Mouse (Mus musculus): ENCODE measurements around the gene Rbms3.

GRCm38 (mm10) chr9:116857861-116858595, 771.7 kb downstream of the Rbms3 start:
- no peak for TF ChIP-seq ZC3H11A (IDR thresholded peaks at IDR 0.05; ENCODE audit: borderline replicate concordance, low read depth, low read length)
- no peak for TF ChIP-seq MAFK (IDR thresholded peaks at IDR 0.05; ENCODE audit: insufficient read depth, low read depth, low read length)
- TF ChIP-seq HCFC1 (IDR thresholded peaks at IDR 0.05; ENCODE audit: borderline replicate concordance, insufficient read depth, low read length) = no peak
- TF ChIP-seq ZNF384 (IDR thresholded peaks at IDR 0.05; ENCODE audit: low read depth, low read length) = no peak
- no peak for TF ChIP-seq CHD2 (IDR thresholded peaks at IDR 0.05; ENCODE audit: low read depth, low read length)

Measured in ES-E14 (cell line).